Mouse (Mus musculus) embryonic facial prominence, embryonic 14.5 days (tissue): ENCODE results near the gene Bud23. TPM values are rescaled to one million over a fixed set of nuclear protein-coding genes. Genes with fewer than 3 reads are reported as not detected.

ENCODE experiments used
- ATAC-seq: fragments of 200-750 bp; cut with Nextera tagmentation; 2 replicates; pipeline ENCODE4 v1.8.0; 2017; ENCODE audit warnings: low read depth, moderate number of reproducible peaks, moderate TSS enrichment
- DNase-seq: peaks from one replicate; pipeline ENCODE4 v3.0.0-alpha.2; 2015; ENCODE audit warnings: low spot score
- H3K27ac ChIP-seq: fragments of 300-500 bp; sonication (generic); replicated peaks from 2 replicates; pipeline ENCODE4 v1.5.1; 2014; ENCODE audit warnings: low read depth, mild to moderate bottlenecking, low read length, moderate library complexity
- H3K27me3 ChIP-seq: fragments of 300-500 bp; sonication (generic); replicated peaks from 2 replicates; pipeline ENCODE4 v1.6.1; 2014; ENCODE audit warnings: low read length; ENCODE audit not compliant: control insufficient read depth, insufficient read depth
- H3K36me3 ChIP-seq: fragments of 300-500 bp; sonication (generic); 2 replicates; pipeline ENCODE4 v1.6.1; 2014; ENCODE audit warnings: low read length, mixed read lengths; ENCODE audit not compliant: control insufficient read depth, insufficient read depth
- H3K4me1 ChIP-seq: fragments of 300-500 bp; sonication (generic); 2 replicates; pipeline ENCODE4 v1.6.1; 2014; ENCODE audit warnings: antibody characterized with exemption, low read length; ENCODE audit not compliant: control insufficient read depth, insufficient read depth
- H3K4me2 ChIP-seq: fragments of 300-500 bp; sonication (generic); 2 replicates; pipeline ENCODE4 v1.6.1; 2014; ENCODE audit warnings: low read depth, mild to moderate bottlenecking, low read length, moderate library complexity, mixed read lengths
- H3K4me3 ChIP-seq: fragments of 300-500 bp; sonication (generic); 2 replicates; pipeline ENCODE4 v1.5.1; 2014; ENCODE audit warnings: low read depth, mild to moderate bottlenecking, low read length
- H3K9ac ChIP-seq: fragments of 300-500 bp; sonication (generic); 2 replicates; pipeline ENCODE4 v1.6.1; 2014; ENCODE audit warnings: low read depth, mild to moderate bottlenecking, low read length, moderate library complexity, mixed read lengths
- H3K9me3 ChIP-seq: fragments of 300-500 bp; sonication (generic); 2 replicates; pipeline ENCODE4 v1.6.1; 2016; ENCODE audit warnings: low read length; ENCODE audit not compliant: control insufficient read depth
- WGBS: fragments of 180-500 bp; shearing (Covaris S2); extraction: QIAGEN DNeasy Blood & Tissue Kit; methylation state at CpG from one replicate; pipeline ENCODE4 v1.1.7; 2014; 5-methylcytosine and 5-hydroxymethylcytosine counted together
- polyA plus RNA-seq: library from polyadenylated mRNA; unstranded; fragments of >200 nt; fragmentation: Nextera tagmentation; extraction: Ambion mirVana; gene quantifications from 2 replicates; pipeline ENCODE4 v1.2.1, GENCODE M21; 2014

Gene Bud23
- polyA plus RNA-seq, 1 experiment from 2014 or later, result 74.0 TPM

- 53% methylated on average over 1 of the region's 1 CpGs for WGBS
- peaks cover 9% of the 10 kb centered on the region for H3K27me3 ChIP-seq
- H3K27ac ChIP-seq, result no peak overlapping the region
- no peaks in the 10 kb centered on the region for H3K9me3 ChIP-seq
- H3K36me3 ChIP-seq, result no peaks in the 10 kb centered on the region
- H3K9ac ChIP-seq, result no peak overlapping the region
- no peaks in the 10 kb centered on the region for H3K4me1 ChIP-seq
- no peak overlapping the region for H3K4me3 ChIP-seq
- no peak for ATAC-seq
- no peak for DNase-seq
- no peak overlapping the region for H3K4me2 ChIP-seq
Observed at GRCm38 (mm10) chr5:135100981-135101380, 36.2 kb upstream of the Bud23 start.

GRCm38 (mm10) chr5:135089653-135090052 lies 24.9 kb upstream of the Bud23 start, which contains the start of gene Mlxipl:
Gene Mlxipl (plus strand): TSS chr5:135089890.
- DNase-seq, result no peak

GRCm38 (mm10) chr5:135086871-135087270 lies 22.1 kb upstream of the Bud23 start:
- no peak overlapping the region for H3K27ac ChIP-seq
- no peaks in the 10 kb centered on the region for H3K36me3 ChIP-seq
- H3K4me3 ChIP-seq, result no peak overlapping the region
- no peak for ATAC-seq
- WGBS, result 21% methylated on average over 4 of the region's 4 CpGs
- no peak overlapping the region for H3K9ac ChIP-seq
- no peak overlapping the region for H3K4me2 ChIP-seq
- H3K27me3 ChIP-seq, result peaks cover 24% of the 10 kb centered on the region
- H3K9me3 ChIP-seq, result no peaks in the 10 kb centered on the region
- no peak for DNase-seq
- H3K4me1 ChIP-seq, result no peaks in the 10 kb centered on the region

More at GRCm38 (mm10) chr5:135089653-135090052, 24.9 kb upstream of the Bud23 start, which contains the start of gene Mlxipl:
- H3K27ac ChIP-seq, result no peak within 1 kb of the TSS
- no peaks in the 10 kb centered on the region for H3K4me1 ChIP-seq
- H3K4me2 ChIP-seq, result peak within 1 kb of the TSS; percentile 47
- H3K4me3 ChIP-seq, result peak within 1 kb of the TSS; percentile 26
- 3% methylated on average over 23 of the region's 39 CpGs for WGBS
- H3K9ac ChIP-seq, result peak within 1 kb of the TSS; percentile 41
- no peak for ATAC-seq
- H3K36me3 ChIP-seq, result no peaks in the 10 kb centered on the region
- peaks cover 24% of the 10 kb centered on the region for H3K27me3 ChIP-seq
- no peaks in the 10 kb centered on the region for H3K9me3 ChIP-seq

- Histone ChIP-seq H3K9me3 (no peaks in the 10 kb centered on the region), H3K4me1 (no peaks in the 10 kb centered on the region), H3K4me2 (no peak overlapping the region), H3K9ac (no peak overlapping the region), H3K4me3 (no peak overlapping the region), H3K27ac (no peak overlapping the region), H3K36me3 (no peaks in the 10 kb centered on the region; the same call in 1 of the 2 replicates), H3K27me3 (no peaks in the 10 kb centered on the region)
- ATAC-seq (no peak), DNase-seq (no peak)
- WGBS, result 88% methylated on average over 5 of the region's 5 CpGs
Observed at GRCm38 (mm10) chr5:135080539-135080938, 15.8 kb upstream of the Bud23 start.

GRCm38 (mm10) chr5:135079578-135079977 lies 14.8 kb upstream of the Bud23 start:
- Histone ChIP-seq H3K27ac (no peak overlapping the region), H3K4me1 (no peaks in the 10 kb centered on the region), H3K4me3 (no peak overlapping the region), H3K36me3 (peaks cover 9% of the 10 kb centered on the region; the same call in 1 of the 2 replicates), H3K4me2 (no peak overlapping the region), H3K9ac (no peak overlapping the region), H3K27me3 (no peaks in the 10 kb centered on the region), H3K9me3 (no peaks in the 10 kb centered on the region)
- no peak for ATAC-seq
- WGBS, result 86% methylated on average over 2 of the region's 2 CpGs
- DNase-seq, result no peak

DNA sequence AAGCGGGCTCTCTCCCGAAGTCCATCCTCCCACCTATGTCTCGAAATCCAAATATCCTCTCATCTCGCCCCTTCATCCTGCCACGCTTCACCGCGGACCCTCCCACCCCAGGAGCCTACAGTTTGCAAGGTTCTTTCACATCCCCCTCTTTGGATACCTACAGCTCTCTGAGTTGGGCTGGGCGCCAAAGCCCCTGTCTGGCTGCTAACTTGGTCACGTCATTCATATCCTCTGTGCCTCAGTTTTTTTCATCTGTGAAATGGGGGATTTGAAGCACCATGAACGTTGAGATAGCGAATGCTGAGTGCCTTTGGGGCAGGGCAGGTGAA lies 13.7 kb upstream of the Bud23 start:
- H3K4me3 ChIP-seq, result peak overlapping the region; percentile 94
- H3K4me1 ChIP-seq, result peaks cover 1% of the 10 kb centered on the region; the same call in 1 of the 2 replicates
- H3K27me3 ChIP-seq, result no peaks in the 10 kb centered on the region
- peak overlapping the region; percentile 69 for H3K4me2 ChIP-seq
- no peak for DNase-seq
- H3K9ac ChIP-seq, result peak overlapping the region; percentile 98
- WGBS, result 2% methylated on average over 9 of the region's 11 CpGs
- ATAC-seq, result peak; percentile 50
- no peak overlapping the region for H3K27ac ChIP-seq
- peaks cover 12% of the 10 kb centered on the region; the same call in 1 of the 2 replicates for H3K36me3 ChIP-seq
- H3K9me3 ChIP-seq, result no peaks in the 10 kb centered on the region

- H3K9ac ChIP-seq, result peak within 1 kb of the TSS; percentile 98
- no peaks in the 10 kb centered on the region for H3K27me3 ChIP-seq
- H3K9me3 ChIP-seq, result no peaks in the 10 kb centered on the region
- peaks cover 4% of the 10 kb centered on the region; the same call in 1 of the 2 replicates for H3K4me1 ChIP-seq
- DNase-seq (peak; percentile 91), ATAC-seq (peak; percentile 89)
- peak within 1 kb of the TSS; percentile 69 for H3K4me2 ChIP-seq
- WGBS, result 0% methylated on average over 19 of the region's 83 CpGs
- H3K4me3 ChIP-seq, result peak within 1 kb of the TSS; percentile 94
- peak within 1 kb of the TSS; percentile 92 for H3K27ac ChIP-seq
- peaks cover 15% of the 10 kb centered on the region; the same call in 1 of the 2 replicates for H3K36me3 ChIP-seq
Observed at GRCm38 (mm10) chr5:135077564-135078481, 13.1 kb upstream of the Bud23 start, which contains the start of gene Vps37d. Gene Vps37d (minus strand): TSS chr5:135078266.

DNA sequence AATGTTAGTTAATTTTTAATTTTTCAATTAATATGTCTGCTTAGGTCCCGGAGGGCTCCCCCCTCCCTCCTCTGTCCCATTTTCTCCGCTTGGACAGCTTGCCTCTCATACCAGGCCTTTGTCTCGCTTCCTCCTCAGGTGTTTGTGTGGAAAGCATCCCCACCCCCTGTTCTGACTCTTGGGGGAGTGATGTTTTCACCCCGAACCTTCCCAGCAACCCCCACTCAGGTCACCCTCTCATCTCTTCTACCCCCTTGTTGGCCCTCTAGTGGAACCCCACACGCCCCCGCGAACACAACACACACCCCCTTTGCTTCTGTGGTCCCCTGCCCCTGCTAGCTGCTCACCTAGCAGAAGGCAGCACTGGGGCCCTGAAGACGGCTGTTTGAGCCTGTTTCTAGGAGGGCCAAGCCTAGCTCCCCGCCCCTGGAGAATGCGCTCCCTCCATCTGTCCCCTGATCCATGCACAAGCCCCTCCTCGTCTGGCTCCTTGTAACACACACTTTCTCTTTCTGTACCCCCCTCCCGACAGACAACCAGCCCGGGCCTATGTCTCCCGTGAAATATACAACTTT lies 12.3 kb upstream of the Bud23 start:
- Histone ChIP-seq H3K9me3 (no peaks in the 10 kb centered on the region), H3K27me3 (no peaks in the 10 kb centered on the region), H3K4me3 (peak overlapping the region; percentile 94), H3K36me3 (peaks cover 23% of the 10 kb centered on the region), H3K27ac (peak overlapping the region; percentile 92), H3K4me2 (peak overlapping the region; percentile 69), H3K9ac (peak overlapping the region; percentile 98), H3K4me1 (peaks cover 4% of the 10 kb centered on the region; the same call in 1 of the 2 replicates)
- DNase-seq (peak; percentile 82), ATAC-seq (peak; percentile 68)
- 15% methylated on average over 14 of the region's 14 CpGs for WGBS
